Mouse (Mus musculus): Measurements from ENCODE around the gene Sez6l2.

DNA sequence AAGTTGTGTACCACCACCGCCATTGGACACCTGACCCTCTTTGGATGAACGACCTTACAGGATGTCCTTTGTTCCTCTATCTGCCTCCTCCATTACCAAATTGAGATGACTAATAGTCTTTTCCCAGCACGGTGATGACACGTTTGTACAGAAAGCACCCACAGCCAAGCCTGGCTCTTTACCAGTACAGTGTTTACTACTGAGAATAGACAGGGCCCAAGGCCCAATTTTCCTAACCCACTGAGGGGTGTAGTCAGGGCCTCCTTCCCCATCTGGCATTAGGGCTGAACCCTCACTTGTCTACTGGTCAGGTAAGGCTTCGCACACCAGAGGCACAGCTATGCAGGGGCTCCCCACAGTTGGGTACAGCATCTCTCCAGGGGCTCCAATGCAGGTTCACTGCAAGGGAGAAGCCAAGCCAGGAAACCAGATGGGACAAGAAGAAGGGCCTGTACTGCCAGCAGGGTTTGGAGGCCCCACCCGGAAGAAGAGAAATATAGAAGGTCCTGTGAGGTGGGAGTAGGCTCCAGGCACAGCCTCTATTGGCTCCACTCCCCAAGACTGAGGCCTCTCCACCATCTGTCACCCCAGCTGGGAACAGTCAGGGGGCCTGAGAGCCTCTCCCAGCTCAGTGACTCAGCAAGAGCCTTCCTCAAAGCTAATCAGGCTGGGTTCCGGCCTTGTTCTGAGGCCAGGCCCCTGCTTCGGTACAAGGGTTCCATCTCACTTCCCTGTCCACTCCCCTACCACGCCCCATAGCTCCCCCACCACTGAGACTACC lies 58.1 kb downstream of the Sez6l2 start:
- no peak for TF ChIP-seq CTCF (IDR thresholded peaks at IDR 0.05)
- no peak; the same call in none of the 2 replicates for TF ChIP-seq POLR2A (IDR thresholded peaks at IDR 0.05; ENCODE audit: insufficient read depth, low read depth, low read length)

Data from heart, adult 2 months (tissue).